Mouse (Mus musculus) limb, embryonic 15.5 days (tissue): ENCODE results near the gene Col4a2. TPM values are rescaled to one million over a fixed set of nuclear protein-coding genes. Genes with fewer than 3 reads are reported as not detected.

ENCODE experiments used
- ATAC-seq: fragments of 200-750 bp; cut with Nextera tagmentation; 2 replicates; pipeline ENCODE4 v1.8.0; 2017; ENCODE audit warnings: low read depth, moderate TSS enrichment; ENCODE audit not compliant: insufficient number of reproducible peaks, low FRiP score, low TSS enrichment
- H3K27ac ChIP-seq: fragments of 300-500 bp; sonication (generic); 2 replicates; pipeline ENCODE4 v1.5.1; 2015; ENCODE audit warnings: moderate library complexity, mild to moderate bottlenecking, inconsistent platforms
- H3K27me3 ChIP-seq: fragments of 300-500 bp; sonication (generic); 2 replicates; pipeline ENCODE4 v1.6.1; 2015; ENCODE audit warnings: inconsistent platforms
- H3K36me3 ChIP-seq: fragments of 300-500 bp; sonication (generic); 2 replicates; pipeline ENCODE4 v1.6.1; 2015; ENCODE audit warnings: inconsistent platforms
- H3K4me1 ChIP-seq: fragments of 300-500 bp; sonication (generic); 2 replicates; pipeline ENCODE4 v1.6.1; 2015; ENCODE audit warnings: inconsistent platforms
- H3K4me2 ChIP-seq: fragments of 300-500 bp; sonication (generic); 2 replicates; pipeline ENCODE4 v1.6.1; 2015; ENCODE audit warnings: mild to moderate bottlenecking, inconsistent platforms
- H3K4me3 ChIP-seq: fragments of 300-500 bp; sonication (generic); 2 replicates; pipeline ENCODE4 v1.5.1; 2015; ENCODE audit warnings: mild to moderate bottlenecking, inconsistent platforms
- H3K9ac ChIP-seq: fragments of 300-500 bp; sonication (generic); 2 replicates; pipeline ENCODE4 v1.6.1; 2015; ENCODE audit warnings: inconsistent platforms
- H3K9me3 ChIP-seq: fragments of 300-500 bp; sonication (generic); 2 replicates; pipeline ENCODE4 v1.6.1; 2016; ENCODE audit warnings: inconsistent platforms
- WGBS: fragments of 180-500 bp; shearing (Covaris S2); methylation state at CpG from one replicate; pipeline ENCODE4 v1.1.7; 2015; 5-methylcytosine and 5-hydroxymethylcytosine counted together
- polyA plus RNA-seq: library from polyadenylated mRNA; unstranded; fragments of >200 nt; fragmentation: Nextera tagmentation; extraction: Ambion mirVana; gene quantifications from 2 replicates; pipeline ENCODE4 v1.2.1, GENCODE M21; 2015

The Col4a2 gene
- polyA plus RNA-seq, 1 experiment from 2014 or later = 77.4 TPM

- Histone ChIP-seq H3K4me3 (no peak overlapping the region), H3K9me3 (no peaks in the 10 kb centered on the region), H3K27me3 (no peaks in the 10 kb centered on the region), H3K27ac (peak overlapping the region; percentile 71; the same call in 1 of the 2 replicates), H3K4me2 (0 out of 2 replicates have a peak overlapping the region, but pooled peaks have one; percentile 2), H3K36me3 (no peaks in the 10 kb centered on the region), H3K4me1 (peaks cover 37% of the 10 kb centered on the region), H3K9ac (no peak overlapping the region)
- no peak for ATAC-seq
- 18% methylated on average over 12 of the region's 12 CpGs for WGBS
Measured at GRCm38 (mm10) chr8:11298531-11299316, 13.9 kb upstream of the Col4a2 start.

- Histone ChIP-seq H3K9me3 (no peaks in the 10 kb centered on the region), H3K9ac (no peak overlapping the region), H3K4me3 (no peak overlapping the region), H3K27ac (no peak overlapping the region), H3K4me1 (peaks cover 39% of the 10 kb centered on the region), H3K36me3 (no peaks in the 10 kb centered on the region), H3K27me3 (no peaks in the 10 kb centered on the region), H3K4me2 (no peak overlapping the region)
- 29% methylated on average over 3 of the region's 3 CpGs for WGBS
- ATAC-seq = no peak
Measured at GRCm38 (mm10) chr8:11299317-11299602, 13.3 kb upstream of the Col4a2 start.

- 84% methylated on average over 8 of the region's 8 CpGs for WGBS
- H3K9me3 ChIP-seq = no peaks in the 10 kb centered on the region
Measured at GRCm38 (mm10) chr8:11300436-11300835, 12.2 kb upstream of the Col4a2 start.

GRCm38 (mm10) chr8:11304027-11304601, 8.5 kb upstream of the Col4a2 start:
- Histone ChIP-seq H3K27ac (no peak overlapping the region), H3K4me1 (peaks cover 20% of the 10 kb centered on the region), H3K9ac (no peak overlapping the region), H3K9me3 (no peaks in the 10 kb centered on the region), H3K27me3 (no peaks in the 10 kb centered on the region), H3K4me3 (no peak overlapping the region), H3K4me2 (no peak overlapping the region), H3K36me3 (no peaks in the 10 kb centered on the region)
- ATAC-seq = no peak
- 54% methylated on average over 6 of the region's 6 CpGs for WGBS

More at GRCm38 (mm10) chr8:11300436-11300835, 12.2 kb upstream of the Col4a2 start:
- H3K4me3 ChIP-seq = no peak overlapping the region
- H3K27me3 ChIP-seq = no peaks in the 10 kb centered on the region
- H3K4me2 ChIP-seq = no peak overlapping the region
- H3K36me3 ChIP-seq = no peaks in the 10 kb centered on the region
- peaks cover 40% of the 10 kb centered on the region for H3K4me1 ChIP-seq
- H3K27ac ChIP-seq = no peak overlapping the region
- H3K9ac ChIP-seq = no peak overlapping the region
- no peak for ATAC-seq

GRCm38 (mm10) chr8:11305539-11305938, 7.1 kb upstream of the Col4a2 start:
- WGBS = 88% methylated on average over 1 of the region's 1 CpGs
- no peaks in the 10 kb centered on the region for H3K27me3 ChIP-seq
- ATAC-seq = no peak

GRCm38 (mm10) chr8:11307451-11307850, 5.2 kb upstream of the Col4a2 start:
- Histone ChIP-seq H3K27me3 (no peaks in the 10 kb centered on the region), H3K4me2 (no peak overlapping the region), H3K9ac (no peak overlapping the region), H3K27ac (no peak overlapping the region), H3K36me3 (no peaks in the 10 kb centered on the region), H3K4me1 (peaks cover 22% of the 10 kb centered on the region; the same call in 1 of the 2 replicates), H3K9me3 (no peaks in the 10 kb centered on the region), H3K4me3 (no peak overlapping the region)
- WGBS = 77% methylated on average over 7 of the region's 7 CpGs
- no peak for ATAC-seq

More at GRCm38 (mm10) chr8:11305539-11305938, 7.1 kb upstream of the Col4a2 start:
- H3K4me1 ChIP-seq = peaks cover 11% of the 10 kb centered on the region; the same call in 1 of the 2 replicates
- H3K4me2 ChIP-seq = no peak overlapping the region
- H3K4me3 ChIP-seq = no peak overlapping the region
- no peak overlapping the region for H3K9ac ChIP-seq
- no peaks in the 10 kb centered on the region for H3K9me3 ChIP-seq
- no peak overlapping the region for H3K27ac ChIP-seq
- no peaks in the 10 kb centered on the region for H3K36me3 ChIP-seq

GRCm38 (mm10) chr8:11308570-11308998, 4.0 kb upstream of the Col4a2 start:
- Histone ChIP-seq H3K36me3 (no peaks in the 10 kb centered on the region), H3K4me2 (no peak overlapping the region), H3K9ac (no peak overlapping the region), H3K27me3 (no peaks in the 10 kb centered on the region), H3K27ac (no peak overlapping the region), H3K4me3 (no peak overlapping the region), H3K4me1 (peaks cover 27% of the 10 kb centered on the region), H3K9me3 (no peaks in the 10 kb centered on the region)
- ATAC-seq = no peak
- 81% methylated on average over 7 of the region's 7 CpGs for WGBS

- no peak for ATAC-seq
- Histone ChIP-seq H3K9me3 (no peaks in the 10 kb centered on the region), H3K36me3 (no peaks in the 10 kb centered on the region), H3K4me3 (no peak overlapping the region), H3K27ac (no peak overlapping the region), H3K4me1 (peaks cover 31% of the 10 kb centered on the region), H3K9ac (no peak overlapping the region), H3K27me3 (no peaks in the 10 kb centered on the region), H3K4me2 (no peak overlapping the region)
- 76% methylated on average over 5 of the region's 5 CpGs for WGBS
Measured at GRCm38 (mm10) chr8:11309226-11309625, 3.4 kb upstream of the Col4a2 start.

- H3K27me3 ChIP-seq = 0 out of 2 replicates have a peak, but pooled peaks cover 2% of the 10 kb centered on the region
- H3K27ac ChIP-seq = no peak overlapping the region
- peaks cover 35% of the 10 kb centered on the region for H3K4me1 ChIP-seq
- H3K4me2 ChIP-seq = no peak overlapping the region
- no peak overlapping the region for H3K9ac ChIP-seq
- no peaks in the 10 kb centered on the region for H3K9me3 ChIP-seq
- H3K36me3 ChIP-seq = no peaks in the 10 kb centered on the region
- ATAC-seq = no peak
- 67% methylated on average over 2 of the region's 2 CpGs for WGBS
- peak overlapping the region; percentile 10; the same call in 1 of the 2 replicates for H3K4me3 ChIP-seq
Measured at GRCm38 (mm10) chr8:11310049-11310448, 2.6 kb upstream of the Col4a2 start.

- peaks cover 35% of the 10 kb centered on the region for H3K4me1 ChIP-seq
- H3K27ac ChIP-seq = peak overlapping the region; percentile 94
- no peaks in the 10 kb centered on the region for H3K9me3 ChIP-seq
- no peaks in the 10 kb centered on the region for H3K36me3 ChIP-seq
- H3K9ac ChIP-seq = peak overlapping the region; percentile 73
- no peak for ATAC-seq
- peak overlapping the region; percentile 91 for H3K4me2 ChIP-seq
- H3K4me3 ChIP-seq = peak overlapping the region; percentile 70
- WGBS = 1% methylated on average over 34 of the region's 34 CpGs
- H3K27me3 ChIP-seq = 0 out of 2 replicates have a peak, but pooled peaks cover 6% of the 10 kb centered on the region
Measured at GRCm38 (mm10) chr8:11311681-11312348, 790 bp upstream of the Col4a2 start.

GRCm38 (mm10) chr8:11313176-11314111, 839 bp downstream of the Col4a2 start:
- Histone ChIP-seq H3K9me3 (no peaks in the 10 kb centered on the region), H3K36me3 (no peaks in the 10 kb centered on the region), H3K4me2 (peak overlapping the region; percentile 91), H3K4me3 (peak overlapping the region; percentile 70), H3K9ac (peak overlapping the region; percentile 73), H3K27me3 (0 out of 2 replicates have a peak, but pooled peaks cover 6% of the 10 kb centered on the region), H3K27ac (peak overlapping the region; percentile 94), H3K4me1 (peaks cover 26% of the 10 kb centered on the region)
- ATAC-seq = no peak
- 3% methylated on average over 45 of the region's 45 CpGs for WGBS
